Mouse (Mus musculus) kidney, postnatal 4 days (tissue): Measurements from ENCODE around the gene Adamts8.

Experiments used
- DNase-seq, 2 experiments: peaks; one replicate each; pipeline ENCODE4 v3.0.0; 2021; ENCODE audit warnings: mixed read lengths in 2 of 2

Adamts8 gene

DNA sequence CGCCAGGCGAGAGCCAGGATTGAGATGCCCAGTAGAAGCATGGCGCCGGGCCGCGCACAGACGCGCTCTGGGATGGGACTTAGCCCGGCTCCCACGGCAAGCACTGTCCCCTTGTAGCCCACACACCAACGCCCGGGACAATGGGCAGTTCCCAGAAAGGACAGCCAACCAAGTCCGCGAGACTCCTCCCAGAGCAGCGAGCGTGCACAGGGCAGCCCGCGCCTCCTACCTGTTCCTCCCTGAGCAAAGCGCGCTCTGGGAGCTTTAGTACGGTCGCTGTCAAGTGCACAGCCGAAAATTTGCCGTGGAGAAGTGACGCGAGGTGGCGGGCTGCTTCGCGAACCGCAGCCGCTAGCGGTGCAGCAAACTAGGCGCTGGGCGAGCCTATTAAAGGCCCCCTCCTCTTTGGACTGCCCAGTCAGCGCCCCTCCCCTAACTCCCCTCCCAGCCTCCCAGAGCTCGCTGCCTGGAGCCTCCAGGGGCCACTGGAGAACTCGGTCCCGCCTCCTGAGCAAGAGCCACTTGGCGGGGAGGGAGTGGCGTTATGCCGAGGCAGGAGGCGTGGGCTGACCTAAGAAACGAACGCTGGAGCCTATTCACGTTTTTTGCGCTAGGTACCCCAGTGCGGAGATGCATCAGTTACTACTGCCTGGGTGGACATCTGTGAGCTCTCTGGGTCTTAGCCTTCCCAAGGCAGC is 20.0 kb upstream of the Adamts8 start, which contains the start of gene Adamts15:
Gene Adamts15 (minus strand): TSS at position 256 of the 698 bp plus-strand sequence.
- DNase-seq = peak; percentile 77 to 86

DNA sequence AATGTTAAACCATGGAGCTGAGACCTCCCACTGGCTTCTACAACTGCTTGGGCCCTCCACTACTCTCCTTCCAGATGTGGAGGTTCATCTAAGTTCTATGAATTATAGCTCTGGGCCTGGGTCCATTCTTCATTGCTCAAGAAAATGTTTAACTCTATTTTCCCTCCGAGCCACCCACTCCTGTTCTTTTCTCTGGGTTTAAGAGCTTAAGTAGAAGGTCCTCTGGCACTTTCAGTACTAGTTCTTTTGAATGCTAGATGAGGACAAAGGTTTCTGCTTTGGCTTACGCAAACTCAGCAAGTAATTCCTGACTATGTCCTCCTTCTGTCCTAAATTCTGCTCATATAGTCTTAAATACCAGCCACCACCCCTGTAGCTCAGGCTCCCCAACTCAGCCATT is 13.6 kb upstream of the Adamts8 start:
- DNase-seq = no peak

DNA sequence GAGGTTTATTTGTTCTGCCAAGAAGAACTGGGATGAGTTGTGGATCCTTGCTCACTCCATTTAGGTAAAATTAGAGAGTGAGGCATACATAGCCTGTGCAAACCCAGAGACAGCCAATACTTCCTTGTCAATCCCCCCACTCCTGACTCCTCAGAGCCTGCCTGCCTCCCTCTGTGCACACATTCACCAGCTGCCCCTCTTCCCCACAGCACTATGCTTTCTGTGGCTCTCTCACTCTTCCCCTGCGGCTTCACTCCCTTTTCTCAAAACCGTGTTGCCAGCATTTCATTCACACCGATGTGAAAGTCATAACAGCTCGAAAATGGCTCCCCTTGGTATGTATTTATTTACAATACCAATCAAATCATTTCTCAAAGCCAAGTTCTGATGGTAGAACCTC is 10.0 kb upstream of the Adamts8 start:
- no peak for DNase-seq

DNA sequence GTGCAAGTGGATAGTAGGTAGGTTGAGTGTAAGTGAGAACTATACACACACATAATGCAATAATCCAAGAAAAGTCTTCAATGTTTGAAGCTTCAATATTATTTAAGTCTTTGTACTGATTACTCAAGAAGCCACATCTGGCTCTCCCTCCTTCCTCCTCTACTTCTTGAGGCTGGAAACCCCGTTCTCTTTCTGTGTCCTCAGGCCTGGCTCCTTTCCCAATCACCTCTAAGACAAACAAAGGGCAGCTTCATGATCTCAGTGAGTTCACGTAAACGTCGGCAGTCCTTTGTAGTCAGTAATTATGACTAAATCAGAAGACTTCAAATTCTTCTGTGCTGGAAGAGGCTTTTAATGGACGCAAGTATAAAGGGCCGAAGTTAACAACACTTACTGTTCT is 7.5 kb upstream of the Adamts8 start:
- no peak for DNase-seq

DNA sequence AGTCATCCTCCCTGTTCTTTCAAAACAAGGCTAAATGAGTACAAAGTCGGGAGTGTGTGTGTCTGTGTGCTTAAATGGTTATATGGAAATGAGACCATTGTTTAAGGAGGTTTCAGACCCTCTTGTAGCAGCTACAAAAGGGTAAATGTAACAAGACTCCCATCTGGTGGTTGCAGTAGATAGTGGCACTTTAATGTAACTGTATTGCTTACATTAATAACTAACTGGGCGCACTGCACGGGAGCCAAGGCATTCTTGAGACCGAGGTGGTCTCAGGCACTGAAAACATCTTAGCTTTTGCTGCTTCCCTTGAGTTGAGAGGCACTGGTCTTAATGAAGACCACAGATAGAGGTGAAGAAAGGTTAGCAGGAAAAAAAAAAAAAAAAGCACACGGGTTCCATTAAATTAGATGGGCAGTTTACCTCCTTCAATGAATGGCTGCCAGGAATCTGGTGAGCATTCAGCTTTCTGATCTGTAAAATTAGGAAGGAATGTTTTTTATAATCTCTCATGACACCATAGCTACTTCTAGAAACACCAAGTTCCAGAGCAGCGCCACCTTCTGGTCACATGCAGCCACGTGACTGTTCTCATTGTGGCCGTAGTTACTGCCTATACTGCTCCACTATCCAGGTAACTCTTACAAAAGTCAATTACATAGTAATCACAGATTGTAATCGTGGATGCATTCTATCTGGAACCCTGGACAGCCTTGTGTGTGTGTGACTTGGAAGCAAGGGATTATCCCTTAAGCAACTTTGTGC is 5.5 kb upstream of the Adamts8 start:
- peak; percentile 81 to 86 for DNase-seq

DNA sequence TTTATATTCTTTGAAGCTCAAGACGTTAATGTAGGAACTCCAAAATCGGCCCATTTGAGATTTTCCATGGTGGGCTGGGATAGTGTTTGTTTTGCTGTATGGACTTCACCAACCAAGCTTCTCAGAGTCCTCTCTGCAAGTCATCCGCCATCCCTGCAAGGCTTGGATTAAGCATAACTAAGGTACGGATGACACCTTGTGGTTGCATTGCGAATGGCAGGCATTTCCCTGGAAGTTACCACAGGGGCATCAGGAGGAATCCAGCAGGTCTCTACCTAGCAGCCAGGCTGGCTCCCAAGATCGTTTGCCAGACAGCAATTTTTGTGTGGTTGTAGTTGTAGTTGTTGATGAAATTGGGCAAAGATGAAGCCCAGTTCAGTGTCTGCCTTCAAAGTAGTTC is 2.0 kb upstream of the Adamts8 start:
- peak; percentile 93 to 95 for DNase-seq

DNA sequence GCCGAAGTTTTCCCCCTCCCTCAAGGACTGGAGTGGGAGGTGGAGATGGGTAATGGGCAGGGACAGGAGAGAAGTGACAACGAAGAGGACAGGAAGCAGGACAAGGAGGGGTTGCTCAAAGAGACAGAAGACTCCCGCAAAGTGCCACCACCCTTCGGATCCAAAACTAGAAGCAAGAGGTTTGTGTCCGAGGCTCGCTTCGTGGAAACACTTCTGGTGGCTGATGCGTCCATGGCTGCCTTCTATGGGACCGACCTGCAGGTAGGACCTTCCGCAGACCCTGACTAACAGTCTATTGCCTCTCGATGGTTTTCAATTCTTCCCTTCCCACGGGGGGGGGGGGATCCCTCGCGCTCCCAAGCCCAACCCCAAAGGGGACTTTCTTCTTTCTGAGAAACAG is 979 bp downstream of the Adamts8 start:
- DNase-seq = peak in 1 of 2 experiments; percentile 13

DNA sequence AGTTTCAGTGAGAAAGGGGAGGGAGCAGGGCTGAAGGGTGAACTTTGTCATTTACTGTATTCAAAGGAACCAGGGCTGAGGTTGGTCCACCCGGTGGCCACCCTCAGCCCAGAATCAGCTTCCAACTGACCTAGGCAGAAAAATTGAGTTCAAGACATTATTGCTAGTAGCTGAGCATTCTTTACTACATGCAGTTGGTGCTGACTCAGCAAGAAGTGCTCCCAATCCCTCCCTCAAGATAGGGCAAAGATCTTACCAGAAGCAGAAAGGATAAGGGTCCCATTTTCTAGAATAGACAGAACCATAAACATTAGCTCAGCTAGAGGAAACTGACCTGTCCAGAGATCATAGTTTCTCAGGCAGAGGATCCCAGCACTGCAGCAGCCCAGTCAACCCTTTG is 1.9 kb downstream of the Adamts8 start:
- no peak for DNase-seq

DNA sequence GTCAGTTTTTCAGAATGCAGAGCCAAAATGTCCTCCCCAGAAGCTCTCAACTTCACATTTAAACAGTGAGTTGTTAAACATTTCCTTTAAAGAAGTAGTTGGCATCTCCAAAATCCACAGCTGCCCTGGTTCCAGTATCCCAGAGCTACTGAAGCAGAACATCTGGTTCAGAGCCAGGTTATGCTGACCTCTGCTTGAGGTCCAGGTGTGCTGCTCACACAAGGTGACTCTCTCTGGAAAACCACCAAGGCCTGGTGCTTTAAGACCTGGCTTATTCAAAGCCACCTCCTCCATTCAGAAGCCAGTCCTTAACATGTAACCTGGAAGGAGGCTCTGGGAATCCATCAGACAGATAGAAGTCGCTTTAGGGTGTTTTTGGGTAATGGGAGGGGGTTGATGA is 2.9 kb downstream of the Adamts8 start:
- DNase-seq = no peak

DNA sequence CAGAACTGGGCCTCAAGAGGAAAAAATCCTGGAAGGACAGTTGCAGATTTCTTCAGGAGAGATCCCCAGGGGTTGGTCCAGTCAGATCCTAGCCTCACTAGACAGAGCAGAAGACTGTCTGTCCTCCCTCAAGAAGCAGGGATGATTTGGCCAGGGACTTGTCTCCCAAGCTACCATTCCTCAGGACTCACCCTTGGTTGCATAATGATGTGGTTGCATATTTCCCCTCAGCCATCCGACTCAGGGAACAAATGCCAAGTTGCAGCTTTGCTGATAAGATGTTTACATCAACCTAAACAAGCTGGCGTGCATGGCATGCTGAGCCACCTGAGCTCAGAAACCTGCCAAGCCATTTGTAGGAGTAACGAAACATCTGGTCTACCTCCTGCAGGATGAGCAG is 7.1 kb downstream of the Adamts8 start:
- DNase-seq = no peak

DNA sequence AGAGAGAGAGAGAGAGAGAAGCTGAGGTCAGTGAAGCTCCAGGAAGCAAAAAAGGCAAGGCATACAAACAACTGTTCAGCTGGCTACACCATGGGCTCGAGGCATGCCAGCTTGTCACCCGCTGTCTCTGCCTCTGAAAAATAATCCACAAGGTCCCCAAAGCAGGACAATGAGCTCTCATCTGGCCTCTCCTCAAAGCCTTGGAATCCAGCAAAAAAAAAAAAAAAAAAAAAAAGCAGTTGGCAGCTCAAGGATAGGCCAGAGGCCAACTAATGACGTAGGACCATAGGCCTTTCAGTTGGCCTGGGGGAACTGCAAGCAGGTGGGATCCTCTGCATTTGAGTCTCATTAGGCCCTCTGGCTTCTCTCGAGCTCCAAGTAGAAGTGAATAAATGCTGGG is 7.6 kb downstream of the Adamts8 start:
- no peak for DNase-seq

DNA sequence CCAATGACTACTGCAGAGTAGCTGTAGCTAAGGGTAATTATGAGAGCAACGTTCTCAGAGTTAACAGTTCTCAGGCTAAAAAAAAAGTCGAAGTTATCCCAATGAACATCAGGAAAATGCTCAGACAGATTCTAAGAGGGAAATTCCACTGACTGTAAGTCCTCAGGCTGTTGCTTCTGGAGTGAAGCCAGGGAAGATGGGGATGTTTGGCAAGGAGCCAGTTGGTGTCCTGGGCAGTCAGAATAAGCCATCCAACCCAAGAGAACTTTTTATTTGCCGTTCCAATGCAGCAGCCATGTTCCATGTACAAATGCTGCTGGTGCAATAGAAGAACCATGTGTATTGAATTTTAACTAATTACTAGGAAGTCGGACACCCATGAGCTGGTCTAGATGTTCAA is 8.2 kb downstream of the Adamts8 start:
- DNase-seq = peak; percentile 50 to 63

DNA sequence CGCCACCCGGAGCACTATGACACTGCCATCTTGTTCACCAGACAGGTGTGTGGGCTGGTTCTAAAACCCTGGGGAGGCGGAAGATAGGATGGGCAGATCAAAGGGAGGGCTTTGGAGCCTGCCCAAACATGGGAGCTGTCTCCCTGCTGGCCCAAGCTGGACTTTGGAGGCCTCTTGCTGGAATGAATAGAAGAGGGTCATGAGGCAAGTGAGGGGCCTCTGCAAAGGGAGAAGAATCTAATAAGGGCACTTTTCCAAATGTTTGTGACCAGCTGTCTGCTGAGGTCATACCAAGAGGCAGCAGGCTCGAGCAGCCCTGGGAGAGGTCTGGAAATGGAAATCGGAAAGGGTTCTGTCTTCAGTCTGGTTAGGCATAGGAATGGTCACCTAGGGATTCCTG is 9.1 kb downstream of the Adamts8 start:
- no peak for DNase-seq

DNA sequence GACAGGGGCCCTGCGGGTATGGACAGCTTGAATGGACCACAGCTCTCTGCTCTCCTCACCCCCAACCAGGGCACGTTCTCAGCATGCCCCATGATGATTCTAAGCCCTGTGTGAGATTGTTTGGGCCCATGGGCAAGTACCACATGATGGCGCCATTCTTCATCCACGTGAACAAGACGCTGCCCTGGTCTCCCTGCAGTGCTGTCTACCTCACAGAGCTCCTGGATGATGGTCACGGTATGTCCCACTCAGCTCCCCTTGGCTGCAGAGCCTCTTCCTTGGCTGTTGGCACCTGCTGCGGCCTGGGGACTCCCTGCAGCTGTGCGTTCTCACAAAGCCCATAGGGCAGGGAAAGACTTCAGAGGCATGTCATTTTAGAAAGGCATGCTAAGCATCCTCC is 10.9 kb downstream of the Adamts8 start:
- DNase-seq = peak; percentile 27 to 40

DNA sequence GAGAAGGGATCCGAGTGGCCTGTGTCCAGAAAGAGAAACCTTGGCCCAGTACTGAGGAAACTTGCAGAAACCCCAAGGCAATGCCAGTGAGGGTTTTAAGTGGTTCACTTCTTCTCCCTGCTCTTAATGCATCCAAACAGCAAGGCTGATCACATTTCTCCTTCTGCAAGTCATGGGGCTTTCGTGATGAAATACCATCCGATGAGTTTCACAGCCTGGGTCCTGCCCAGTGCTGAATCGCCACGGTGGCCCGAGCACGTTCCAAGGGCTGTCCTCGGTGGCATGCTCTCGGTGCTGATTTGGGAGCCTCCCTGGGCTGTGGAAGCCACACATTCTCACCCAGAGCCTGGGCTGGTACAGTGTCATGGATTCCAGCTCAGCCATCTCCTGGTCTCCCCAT is 12.9 kb downstream of the Adamts8 start:
- no peak for DNase-seq

DNA sequence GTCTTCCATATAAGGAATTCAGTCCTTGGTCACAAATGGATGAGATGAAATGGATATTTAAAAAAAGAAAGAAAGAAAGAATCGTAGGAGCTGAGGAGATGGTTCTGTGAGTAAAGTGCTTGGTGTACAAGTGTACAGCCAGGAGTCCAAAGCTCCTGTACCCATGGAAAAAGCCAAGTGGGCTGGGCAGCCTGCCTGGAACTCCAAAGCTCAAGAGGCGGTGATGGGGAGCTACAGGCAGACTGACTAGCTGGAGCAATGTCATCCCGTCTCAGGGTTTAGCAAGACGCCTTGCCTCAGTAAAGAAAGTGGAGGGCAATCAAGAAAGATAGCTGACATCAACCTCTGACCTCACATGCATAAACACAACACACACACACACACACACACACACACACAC is 21.4 kb downstream of the Adamts8 start:
- DNase-seq = no peak

DNA sequence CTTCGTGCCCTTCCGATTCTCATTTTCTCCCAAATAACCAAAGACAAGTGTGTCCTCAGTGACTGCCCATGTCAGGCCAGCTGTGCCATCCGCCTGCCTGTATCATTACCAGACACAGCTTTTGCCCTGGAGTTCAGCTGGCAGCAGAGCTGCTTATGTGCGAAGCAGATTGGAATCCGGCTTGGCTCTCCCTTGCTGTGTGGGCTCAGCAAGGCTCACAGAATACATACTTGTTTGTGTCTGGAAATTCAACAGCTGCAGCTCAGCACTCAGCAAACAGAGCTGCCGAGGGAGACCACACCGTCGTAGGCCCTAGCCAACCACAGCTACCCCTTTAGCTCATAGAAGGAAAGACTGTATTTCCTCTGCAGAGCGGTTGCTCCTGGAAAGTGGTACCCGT is 22.3 kb downstream of the Adamts8 start:
- peak in 1 of 2 experiments; percentile 14 for DNase-seq

DNA sequence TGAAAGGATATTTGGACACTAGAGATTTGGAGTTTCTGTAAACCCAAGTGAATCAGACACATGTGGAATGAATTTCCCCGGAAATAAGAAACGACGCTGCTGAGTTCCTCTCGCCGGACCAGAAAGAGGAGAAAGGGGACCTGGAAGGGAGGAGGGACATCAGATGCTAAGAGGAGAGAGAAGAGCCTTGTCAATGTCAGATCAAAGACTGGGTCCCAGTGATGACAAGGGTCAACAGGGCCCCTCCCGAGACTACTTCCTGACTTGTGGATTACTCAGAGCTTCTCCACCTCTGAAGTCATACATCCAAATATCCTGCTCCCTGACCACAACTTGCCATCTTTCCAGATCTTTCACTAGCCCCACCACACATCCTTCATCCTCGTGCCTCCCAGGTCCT is 24.5 kb downstream of the Adamts8 start:
- no peak for DNase-seq

DNA sequence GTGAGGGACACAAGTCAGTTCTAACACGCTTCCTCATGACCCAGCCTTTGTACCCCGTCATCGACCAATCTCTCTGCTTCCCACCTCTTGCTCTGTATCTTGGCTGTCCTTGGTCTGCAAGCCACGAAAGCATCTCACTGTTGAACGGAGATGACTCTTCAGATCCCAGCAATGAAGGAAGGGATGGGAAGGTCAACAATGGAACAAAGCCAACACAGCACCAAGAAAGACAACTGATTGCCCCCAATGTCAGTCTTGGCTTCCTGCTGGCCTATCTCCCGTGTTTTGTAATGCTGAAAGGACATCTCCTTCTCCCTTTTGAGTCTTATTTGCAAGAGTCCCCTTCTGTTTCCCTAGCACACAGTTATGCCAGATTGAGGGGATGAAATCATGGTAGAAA is 25.8 kb downstream of the Adamts8 start:
- DNase-seq = no peak

DNA sequence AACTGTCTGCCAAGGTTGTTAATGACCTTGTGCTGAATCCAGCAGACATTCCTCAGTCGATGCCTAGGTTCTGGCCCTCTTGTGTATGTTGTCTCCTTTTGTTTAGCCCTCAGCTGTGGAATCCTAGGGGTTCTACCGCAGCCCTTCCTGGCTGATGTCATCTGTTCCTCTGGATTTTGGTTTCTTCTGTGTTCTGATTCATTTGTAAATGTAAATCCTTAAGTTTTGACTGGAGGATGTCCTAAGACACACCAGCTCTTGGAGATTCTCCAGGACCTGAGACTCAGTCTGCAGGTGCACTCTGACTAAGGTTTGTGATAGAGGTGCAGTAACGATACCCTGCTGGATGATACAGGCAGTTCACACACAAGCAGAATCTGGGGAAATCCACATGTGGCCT is 27.6 kb downstream of the Adamts8 start:
- no peak for DNase-seq

DNA sequence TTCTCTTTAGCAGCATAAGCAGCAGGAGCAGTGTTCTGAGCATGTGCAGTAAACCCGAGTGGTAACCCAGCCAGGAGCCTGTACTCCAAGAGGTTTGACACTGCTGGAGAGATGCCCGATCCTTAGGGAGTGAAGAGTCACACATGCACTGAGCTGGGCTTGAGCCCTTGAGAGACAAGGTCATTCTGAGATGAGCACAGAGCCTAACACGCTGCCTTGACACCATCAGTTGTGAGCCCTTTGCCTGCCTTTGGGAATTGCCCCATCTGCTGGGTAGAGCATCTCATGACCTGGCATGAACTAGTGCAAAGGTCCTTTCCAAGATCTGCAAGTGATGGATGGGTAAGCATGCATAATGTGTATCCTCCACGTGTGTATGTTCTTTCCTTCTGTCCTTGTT is 29.6 kb downstream of the Adamts8 start:
- DNase-seq = peak in 1 of 2 experiments; percentile 10

DNA sequence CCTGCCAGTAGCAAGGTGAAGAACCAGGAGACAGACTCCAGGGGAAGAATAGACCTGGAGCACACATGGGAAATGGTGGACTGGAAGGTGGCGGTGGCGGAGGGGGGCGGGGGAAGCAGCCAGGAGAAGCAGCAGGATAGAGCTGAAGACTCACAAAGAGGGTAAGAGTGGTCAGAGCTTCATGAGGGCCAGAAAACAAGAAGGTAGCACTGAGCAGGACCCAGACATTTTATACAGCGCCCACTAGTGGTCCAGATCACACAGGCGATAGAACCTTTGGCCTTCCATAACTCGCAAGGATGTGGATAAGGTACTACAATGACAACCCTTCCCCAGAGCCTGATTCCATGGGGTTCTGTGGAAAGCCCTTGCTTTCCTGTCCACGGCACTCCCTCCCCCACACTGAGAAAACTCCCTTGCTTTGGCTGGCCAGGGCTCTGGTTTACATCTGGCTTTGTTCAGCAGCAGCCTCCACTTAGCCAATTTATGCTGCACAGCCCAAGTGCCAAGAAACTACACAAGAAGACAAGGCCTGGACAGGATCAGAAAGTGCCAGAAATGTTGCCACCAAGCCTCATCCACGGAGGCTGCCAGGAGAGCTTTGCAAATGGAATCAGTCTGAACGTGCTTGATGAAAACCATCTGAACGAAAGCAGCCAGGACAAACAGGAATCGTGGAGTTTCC is 34.1 kb downstream of the Adamts8 start:
- no peak for DNase-seq

DNA sequence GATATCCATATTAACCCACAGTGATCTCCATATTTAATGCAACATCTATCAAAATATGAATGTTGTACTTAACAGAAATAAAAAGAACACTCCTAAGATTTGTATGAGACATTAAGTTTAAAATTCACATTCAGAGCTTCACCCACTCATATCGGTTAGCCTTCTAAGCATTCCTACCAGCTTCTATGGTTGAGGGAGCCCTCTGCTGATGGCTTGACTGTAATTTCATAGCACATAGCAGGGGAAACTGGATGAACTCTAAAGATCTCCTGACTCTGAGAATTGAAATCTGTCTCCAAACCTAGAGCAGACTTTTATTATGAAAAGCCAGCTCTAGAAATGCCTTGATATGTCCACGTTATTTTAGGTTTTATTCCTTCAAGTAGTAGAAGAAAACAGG is 38.1 kb downstream of the Adamts8 start:
- DNase-seq = no peak

DNA sequence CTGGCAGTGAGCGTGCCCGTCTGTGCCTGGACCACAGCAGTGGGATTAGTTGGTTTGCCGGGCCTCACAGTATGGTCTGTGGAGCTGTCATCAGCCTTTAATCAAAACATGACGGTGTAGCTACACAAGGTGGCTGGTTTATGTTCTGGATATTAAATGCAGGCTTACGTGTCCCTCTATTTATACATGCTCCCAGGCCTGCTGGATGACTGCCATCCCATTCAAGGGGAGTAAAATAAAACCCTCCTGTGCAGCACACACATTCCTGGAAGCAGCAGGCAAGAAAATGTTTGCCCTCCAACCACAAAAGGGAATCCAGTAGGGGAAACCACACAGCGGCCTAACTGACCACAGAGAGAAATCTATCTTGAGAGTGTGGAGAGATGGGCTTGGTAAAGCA is 43.4 kb downstream of the Adamts8 start:
- no peak for DNase-seq
